Mouse (Mus musculus) MEL-GATA-1-ER (cell line): Measurements from ENCODE around the gene Hoxb8.

Experiments used
- DNase-seq: peaks from one replicate; pipeline ENCODE4 v3.0.0-alpha.2; 2012; ENCODE audit warnings: low read depth; ENCODE audit errors: extremely low read depth

Gene Hoxb8

GRCm38 (mm10) chr11:96332618-96333032 is 50.9 kb downstream of the Hoxb8 start:
- no peak for DNase-seq

- DNase-seq, result no peak
Measured at GRCm38 (mm10) chr11:96333241-96334001, 51.7 kb downstream of the Hoxb8 start.

GRCm38 (mm10) chr11:96334002-96334364 is 52.3 kb downstream of the Hoxb8 start:
- DNase-seq, result no peak
